Comparison of ENCODE assay signal across 1 mouse cellular context in the genomic region with DNA sequence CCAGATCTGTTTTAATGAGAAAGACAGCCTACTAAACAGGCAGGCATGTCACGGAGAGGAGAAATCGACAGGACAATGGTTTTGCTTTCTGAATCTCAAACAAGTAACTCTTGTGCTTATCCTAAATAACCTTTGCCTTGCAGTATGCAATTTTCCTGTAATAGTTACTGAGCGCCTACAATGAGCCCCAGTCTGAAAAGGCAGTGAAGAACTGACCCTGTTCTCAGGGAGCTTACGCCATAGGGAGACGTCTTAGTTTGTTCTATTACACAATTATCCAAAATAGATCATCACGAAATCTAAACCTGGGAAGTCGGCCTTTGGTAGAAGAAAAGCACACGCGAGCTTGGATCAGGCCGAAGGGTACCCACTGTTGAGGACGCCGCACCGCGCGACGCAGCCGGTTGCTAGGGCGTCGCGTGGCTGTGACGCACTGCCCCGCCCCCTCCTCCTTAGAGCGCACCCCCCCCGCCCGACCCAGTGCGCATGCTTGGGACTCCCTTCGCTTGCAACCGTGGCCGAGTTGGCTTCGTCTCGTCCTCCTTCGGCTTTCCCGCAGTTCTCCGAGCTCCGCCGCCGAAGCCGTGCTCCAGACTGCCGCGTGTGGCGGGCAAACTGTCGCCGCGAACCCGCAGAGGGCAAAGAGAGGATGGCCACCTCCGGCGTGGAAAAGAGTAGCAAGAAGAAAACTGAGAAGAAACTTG.
TF ChIP-seq lines count a peak whose summit lies in the region.

A gene (plus strand): TSS at position 500 of the 704 bp plus-strand sequence.

TF ChIP-seq in CH12.LX, 34 proteins besides CTCF, POLR2A, EP300 and RAD21 (continued from another document):
- peak; percentile 88 for TF ChIP-seq NRF1 (IDR thresholded peaks at IDR 0.05; ENCODE audit: low read depth, low read length)
- no peak for TF ChIP-seq JUN (IDR thresholded peaks at IDR 0.05; ENCODE audit: insufficient read depth, low read depth, low read length)
- no peak for TF ChIP-seq USF2 (conservative IDR thresholded peaks at IDR 0.05; ENCODE audit: low read depth, low read length)
- no peak for TF ChIP-seq POLR2AphosphoS2 (IDR thresholded peaks at IDR 0.05; ENCODE audit: low read depth, low read length)
- no peak for TF ChIP-seq USF1 (IDR thresholded peaks at IDR 0.05; ENCODE audit: low read depth, low read length)
- no peak for TF ChIP-seq ETS1 (conservative IDR thresholded peaks at IDR 0.05; ENCODE audit: low read depth, low read length)
- no peak; the same call in 1 of the 2 replicates for TF ChIP-seq ZMIZ1 (IDR thresholded peaks at IDR 0.05; ENCODE audit: low read depth, low read length)
- peak; percentile 70 for TF ChIP-seq CHD2 (IDR thresholded peaks at IDR 0.05; ENCODE audit: low read length)
- TF ChIP-seq MEF2A (IDR thresholded peaks at IDR 0.05; ENCODE audit: borderline replicate concordance, low read depth, low read length): no peak
- no peak for TF ChIP-seq GABPA (IDR thresholded peaks at IDR 0.05; ENCODE audit: insufficient replicate concordance, low read depth, low read length)
- TF ChIP-seq ZNF384 (IDR thresholded peaks at IDR 0.05; ENCODE audit: low read depth, low read length): no peak
- peak; percentile 36; the same call in 1 of the 2 replicates for TF ChIP-seq MAX (IDR thresholded peaks at IDR 0.05; ENCODE audit: low read length)
- TF ChIP-seq E2F4 (IDR thresholded peaks at IDR 0.05; ENCODE audit: insufficient replicate concordance, low read depth, low read length): no peak
- TF ChIP-seq TBP (conservative IDR thresholded peaks at IDR 0.05; ENCODE audit: low read depth, low read length): no peak
- TF ChIP-seq TCF12 (IDR thresholded peaks at IDR 0.05; ENCODE audit: low read depth, low read length): peak; percentile 51
- TF ChIP-seq SMC3 (IDR thresholded peaks at IDR 0.05; ENCODE audit: low read depth, low read length): no peak
- TF ChIP-seq PAX5 (IDR thresholded peaks at IDR 0.05; ENCODE audit: low read length): no peak
- no peak for TF ChIP-seq CHD1 (IDR thresholded peaks at IDR 0.05; ENCODE audit: low read depth, low read length)
- no peak for TF ChIP-seq ZKSCAN1 (IDR thresholded peaks at IDR 0.05; ENCODE audit: borderline replicate concordance, low read depth, low read length)
- TF ChIP-seq RCOR1 (conservative IDR thresholded peaks at IDR 0.05; ENCODE audit: low read depth, low read length): no peak
- TF ChIP-seq MAFK (IDR thresholded peaks at IDR 0.05; ENCODE audit: insufficient replicate concordance, low read length): no peak
- TF ChIP-seq JUND (conservative IDR thresholded peaks at IDR 0.05; ENCODE audit: low read depth, low read length): no peak
- no peak for TF ChIP-seq ZC3H11A (IDR thresholded peaks at IDR 0.05; ENCODE audit: low read depth, low read length)
- TF ChIP-seq SIN3A (IDR thresholded peaks at IDR 0.05; ENCODE audit: low read length): peak; percentile 97
- TF ChIP-seq BHLHE40 (IDR thresholded peaks at IDR 0.05; ENCODE audit: low read depth, low read length): no peak
- peak; percentile 78 for TF ChIP-seq NELFE (IDR thresholded peaks at IDR 0.05; ENCODE audit: low read depth, low read length)
